8 mouse cellular contexts compared by ENCODE assay signal in the genomic region with DNA sequence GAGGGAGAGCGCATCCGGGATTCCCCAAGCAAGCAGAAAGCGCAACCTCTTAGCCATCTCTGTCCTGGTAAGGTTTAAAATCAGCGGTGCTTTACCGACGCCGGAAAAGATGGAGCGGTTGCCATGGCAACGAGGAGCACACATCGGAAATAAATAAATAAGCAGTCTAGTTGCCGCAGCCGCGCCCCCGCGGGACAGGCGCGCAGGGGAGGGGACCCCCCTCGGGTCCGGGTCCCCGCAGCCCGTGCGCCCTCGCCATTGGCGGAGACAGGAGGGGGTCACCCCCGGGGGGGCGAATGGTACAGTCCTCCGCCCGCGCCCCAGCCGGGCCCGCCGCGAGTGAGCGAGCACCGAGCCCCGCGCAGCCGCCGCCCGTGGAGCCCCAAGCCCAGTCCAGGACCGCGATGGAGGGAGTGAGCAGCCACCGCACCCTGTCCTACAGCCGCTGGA. TPM values are rescaled to one million over a fixed set of nuclear protein-coding genes. Genes with fewer than 3 reads are reported as not detected.
DNase-seq lines count a peak whose midpoint lies in the region; ATAC-seq and TF ChIP-seq lines count a peak whose summit lies in the region.

A gene (plus strand): TSS at position 27 of the 450 bp plus-strand sequence.

- H3K27me3 ChIP-seq in thymus, adult 2 months (ENCODE audit: control insufficient read depth, insufficient read depth, low read length): peaks cover 13% of the 10 kb centered on the region
- H3K27me3 ChIP-seq in heart, embryonic 10.5 days (ENCODE audit: insufficient read depth, poor library complexity, severe bottlenecking): peaks cover 61% of the 10 kb centered on the region
- peaks cover 21% of the 10 kb centered on the region for H3K27me3 ChIP-seq in kidney, postnatal 0 days (ENCODE audit: insufficient read depth, low read length)
- H3K27me3 ChIP-seq in limb, embryonic 15.5 days: peaks cover 48% of the 10 kb centered on the region

- TF ChIP-seq CTCF in thymus, adult 2 months (IDR thresholded peaks at IDR 0.05; ENCODE audit: borderline replicate concordance, control insufficient read depth, extremely low read depth, insufficient read depth, low read length, poor library complexity): no peak
- no peak for TF ChIP-seq CTCF in kidney, postnatal 0 days (IDR thresholded peaks at IDR 0.05; ENCODE audit: low read depth)

- H3K27ac ChIP-seq in thymus, adult 2 months (ENCODE audit: control insufficient read depth, insufficient read depth, low read length): no peak within 1 kb of the TSS
- H3K27ac ChIP-seq in heart, embryonic 10.5 days: no peak within 1 kb of the TSS
- H3K27ac ChIP-seq in kidney, postnatal 0 days: no peak within 1 kb of the TSS
- no peak within 1 kb of the TSS for H3K27ac ChIP-seq in limb, embryonic 15.5 days

- no peak for TF ChIP-seq POLR2A in thymus, adult 2 months (IDR thresholded peaks at IDR 0.05; ENCODE audit: control insufficient read depth, extremely low read depth, insufficient read depth, low read length, poor library complexity)

- peak; percentile 54; the same call in 1 of the 2 replicates for ATAC-seq in kidney, postnatal 0 days (replicated peaks; ENCODE audit: low FRiP score, low read depth)
- ATAC-seq in limb, embryonic 15.5 days (ENCODE audit: insufficient number of reproducible peaks, low FRiP score, low TSS enrichment, low read depth): no peak

- H3K4me1 ChIP-seq in thymus, adult 2 months (replicated peaks; ENCODE audit: control insufficient read depth, insufficient read depth, low read length): peaks cover 7% of the 10 kb centered on the region; the same call in 1 of the 2 replicates
- peaks cover 11% of the 10 kb centered on the region for H3K4me1 ChIP-seq in heart, embryonic 10.5 days
- no peaks in the 10 kb centered on the region; the same call in 1 of the 2 replicates for H3K4me1 ChIP-seq in kidney, postnatal 0 days (replicated peaks; ENCODE audit: insufficient read depth, low read length)
- H3K4me1 ChIP-seq in limb, embryonic 15.5 days: peaks cover 13% of the 10 kb centered on the region

- no peaks in the 10 kb centered on the region for H3K9me3 ChIP-seq in heart, embryonic 10.5 days
- H3K9me3 ChIP-seq in kidney, postnatal 0 days (replicated peaks; ENCODE audit: low read length): no peaks in the 10 kb centered on the region
- no peaks in the 10 kb centered on the region for H3K9me3 ChIP-seq in limb, embryonic 15.5 days

- peak within 1 kb of the TSS; percentile 32; the same call in 1 of the 2 replicates for H3K9ac ChIP-seq in kidney, postnatal 0 days (ENCODE audit: low read depth, low read length)
- 0 out of 2 replicates have a peak within 1 kb of the TSS, but pooled peaks have one; percentile 17 for H3K9ac ChIP-seq in limb, embryonic 15.5 days

- H3K4me3 ChIP-seq in thymus, adult 2 months (ENCODE audit: control insufficient read depth, insufficient read depth, low read length): peak within 1 kb of the TSS; percentile 15
- peak within 1 kb of the TSS; percentile 65 for H3K4me3 ChIP-seq in heart, embryonic 10.5 days
- peak within 1 kb of the TSS; percentile 40 for H3K4me3 ChIP-seq in kidney, postnatal 0 days (replicated peaks; ENCODE audit: low read depth, low read length)
- peak within 1 kb of the TSS; percentile 50 for H3K4me3 ChIP-seq in limb, embryonic 15.5 days

- peaks cover 5% of the 10 kb centered on the region for H3K36me3 ChIP-seq in thymus, adult 2 months (ENCODE audit: control insufficient read depth, insufficient read depth, low read length)
- peaks cover 6% of the 10 kb centered on the region; the same call in 1 of the 2 replicates for H3K36me3 ChIP-seq in heart, embryonic 10.5 days
- H3K36me3 ChIP-seq in kidney, postnatal 0 days (ENCODE audit: insufficient read depth, low read length): no peaks in the 10 kb centered on the region
- 0 out of 2 replicates have a peak, but pooled peaks cover 6% of the 10 kb centered on the region for H3K36me3 ChIP-seq in limb, embryonic 15.5 days

- 4% methylated on average over 43 of the region's 44 CpGs for WGBS in thymus, adult 2 months
- 2% methylated on average over 41 of the region's 44 CpGs for WGBS in heart, embryonic 10.5 days
- WGBS in kidney, postnatal 0 days: under 1% methylated on average over 43 of the region's 44 CpGs
- WGBS in limb, embryonic 15.5 days: 1% methylated on average over 44 of the region's 44 CpGs

- no peak for DNase-seq in thymus, adult 2 months
- no peak for DNase-seq in thymus, adult 18-20 months
- peak; percentile 51 for DNase-seq in embryo, embryonic 11.5 days (ENCODE audit: low read depth, low spot score)
- no peak for DNase-seq in heart, embryonic 10.5 days (ENCODE audit: low spot score)
- DNase-seq in kidney, postnatal 0 days (ENCODE audit: low spot score): peak; percentile 72
- peak; percentile 70 for DNase-seq in neural tube, embryonic 10.5 days (ENCODE audit: extremely low spot score, low spot score)
- peak; percentile 73 for DNase-seq in telencephalon, adult 2 months (ENCODE audit: low read depth, low spot score)

- peak within 1 kb of the TSS; percentile 87 for H3K4me2 ChIP-seq in kidney, postnatal 0 days (ENCODE audit: low read length)
- H3K4me2 ChIP-seq in limb, embryonic 15.5 days: peak within 1 kb of the TSS; percentile 97

RNA-seq across cellular contexts. Expression of the gene that starts here (rescaled TPM):
- 0.54 and 0.66 TPM in 2 replicates for polyA plus RNA-seq in thymus, adult 2 months (2012; rRNA removed)
- polyA plus RNA-seq in heart, embryonic 10.5 days (2016; fragmentation: Nextera tagmentation; extraction: Ambion mirVana): 0.25 and 0.88 TPM in 2 replicates
- 0.33 and 0.36 TPM in 2 replicates for polyA plus RNA-seq in kidney, postnatal 0 days (2015; fragmentation: Nextera tagmentation; extraction: Ambion mirVana)
- 2.3 and 2.5 TPM in 2 replicates for polyA plus RNA-seq in limb, embryonic 15.5 days (2015; fragmentation: Nextera tagmentation; extraction: Ambion mirVana)

Comparison
In these comparisons a context has a peak if more than half of its experiments do, and no peak if none do; other contexts are left out.
1. Peak in DNase-seq, ATAC-seq, H3K4me3 ChIP-seq, H3K9ac ChIP-seq and H3K4me2 ChIP-seq in kidney, postnatal 0 days; RNA of the gene not detected or under 1 TPM.
2. DNase-seq: peak in embryo, embryonic 11.5 days (single experiment), neural tube, embryonic 10.5 days (single experiment) and telencephalon, adult 2 months (single experiment); none in thymus, adult 2 months (single experiment), thymus, adult 18-20 months (0 of 2) and heart, embryonic 10.5 days (single experiment).
3. H3K4me3 ChIP-seq: peak in every context shown above with its lines; median percentile 65 in heart, embryonic 10.5 days; 50 in limb, embryonic 15.5 days; 40 in kidney, postnatal 0 days; 15 in thymus, adult 2 months.